Mouse (Mus musculus) retina, adult 2 months (tissue): ENCODE measurements around the gene Mcf2l.
A peak's percentile ranks its signal among the peaks of the same experiment; 100 is the strongest.

Source experiments
- DNase-seq: peaks from one replicate; pipeline ENCODE4 v3.0.0-alpha.2; 2012; ENCODE audit warnings: low read depth, low spot score

Gene Mcf2l

GRCm38 (mm10) chr8:12951051-12951630 lies 77.5 kb downstream of the Mcf2l start:
- no peak for DNase-seq

- DNase-seq = no peak
These were observed 79.1 kb downstream of the Mcf2l start for GRCm38 (mm10) chr8:12952699-12953098.

GRCm38 (mm10) chr8:12955362-12955879 lies 81.8 kb downstream of the Mcf2l start:
- no peak for DNase-seq

- DNase-seq = no peak
These were observed 82.3 kb downstream of the Mcf2l start for GRCm38 (mm10) chr8:12955880-12956279.

GRCm38 (mm10) chr8:12956941-12957340 lies 83.3 kb downstream of the Mcf2l start:
- DNase-seq = no peak

GRCm38 (mm10) chr8:12957419-12957818 lies 83.8 kb downstream of the Mcf2l start:
- DNase-seq = no peak

GRCm38 (mm10) chr8:12960609-12961008 lies 87.0 kb downstream of the Mcf2l start:
- no peak for DNase-seq

- DNase-seq = no peak
These were observed 87.6 kb downstream of the Mcf2l start for GRCm38 (mm10) chr8:12961211-12961610.

GRCm38 (mm10) chr8:12961821-12962534 lies 88.4 kb downstream of the Mcf2l start:
- no peak for DNase-seq

- no peak for DNase-seq
These were observed 89.2 kb downstream of the Mcf2l start for GRCm38 (mm10) chr8:12962541-12963380.

GRCm38 (mm10) chr8:12976290-12976689 lies 102.7 kb downstream of the Mcf2l start:
- DNase-seq = no peak

- no peak for DNase-seq
These were observed 103.1 kb downstream of the Mcf2l start for GRCm38 (mm10) chr8:12976723-12977122.

GRCm38 (mm10) chr8:12977325-12977724 lies 103.7 kb downstream of the Mcf2l start:
- no peak for DNase-seq

- no peak for DNase-seq
These were observed 104.7 kb downstream of the Mcf2l start for GRCm38 (mm10) chr8:12978308-12978707.

- peak; percentile 52 for DNase-seq
These were observed 105.1 kb downstream of the Mcf2l start for GRCm38 (mm10) chr8:12978726-12979125.

GRCm38 (mm10) chr8:12983681-12984467 lies 110.3 kb downstream of the Mcf2l start:
- DNase-seq = no peak

- no peak for DNase-seq
These were observed 111.1 kb downstream of the Mcf2l start for GRCm38 (mm10) chr8:12984601-12985243.

GRCm38 (mm10) chr8:12985259-12985658 lies 111.7 kb downstream of the Mcf2l start:
- no peak for DNase-seq

- DNase-seq = no peak
These were observed 114.0 kb downstream of the Mcf2l start for GRCm38 (mm10) chr8:12987571-12987970.

GRCm38 (mm10) chr8:12988722-12989430 lies 115.3 kb downstream of the Mcf2l start:
- no peak for DNase-seq
